Mouse (Mus musculus) urinary bladder, adult 18-20 months (tissue): ENCODE data around the gene Grk4.

Source experiments
- DNase-seq, 2 experiments: peaks; one replicate each; pipeline ENCODE4 v3.0.0; 2022; ENCODE audit warnings: low spot score in 2 of 2, mixed read lengths in 2 of 2

Gene Grk4

GRCm38 (mm10) chr5:34659686-34660590 lies at the start of gene Grk4, which contains the start of gene Nop14:
Gene Grk4 (plus strand): TSS chr5:34660379.
Gene Nop14 (minus strand): TSS chr5:34660148.
- peak; percentile 96 to 99 for DNase-seq

GRCm38 (mm10) chr5:34632996-34633395 lies 27.2 kb upstream of the Grk4 start:
- DNase-seq: no peak

- DNase-seq: peak in 1 of 2 experiments; percentile 34
Measured at GRCm38 (mm10) chr5:34633641-34634040, 26.5 kb upstream of the Grk4 start.

- no peak for DNase-seq
Measured at GRCm38 (mm10) chr5:34634746-34635400, 25.3 kb upstream of the Grk4 start.

GRCm38 (mm10) chr5:34635665-34636192 lies 24.4 kb upstream of the Grk4 start:
- no peak for DNase-seq

- peak; percentile 58 to 71 for DNase-seq
Measured at GRCm38 (mm10) chr5:34636481-34637287, 23.5 kb upstream of the Grk4 start, which contains the start of gene Mfsd10. Gene Mfsd10 (minus strand): TSS chr5:34637212.

GRCm38 (mm10) chr5:34637591-34638156 lies 22.5 kb upstream of the Grk4 start:
- no peak for DNase-seq

- no peak for DNase-seq
Measured at GRCm38 (mm10) chr5:34641991-34642390, 18.2 kb upstream of the Grk4 start.

GRCm38 (mm10) chr5:34642932-34643331 lies 17.2 kb upstream of the Grk4 start:
- DNase-seq: no peak

- DNase-seq: no peak
Measured at GRCm38 (mm10) chr5:34647581-34647980, 12.6 kb upstream of the Grk4 start.

GRCm38 (mm10) chr5:34652961-34653360 lies 7.2 kb upstream of the Grk4 start:
- DNase-seq: no peak

GRCm38 (mm10) chr5:34654881-34655280 lies 5.3 kb upstream of the Grk4 start:
- no peak for DNase-seq

GRCm38 (mm10) chr5:34657556-34657955 lies 2.6 kb upstream of the Grk4 start:
- DNase-seq: no peak

GRCm38 (mm10) chr5:34660591-34661130 lies 482 bp downstream of the Grk4 start:
- DNase-seq: no peak

- DNase-seq: no peak
Measured at GRCm38 (mm10) chr5:34661909-34662308, 1.7 kb downstream of the Grk4 start.

- no peak for DNase-seq
Measured at GRCm38 (mm10) chr5:34663231-34663630, 3.1 kb downstream of the Grk4 start.

GRCm38 (mm10) chr5:34669493-34669892 lies 9.3 kb downstream of the Grk4 start:
- DNase-seq: no peak

GRCm38 (mm10) chr5:34670280-34670679 lies 10.1 kb downstream of the Grk4 start:
- no peak for DNase-seq

- DNase-seq: no peak
Measured at GRCm38 (mm10) chr5:34689868-34690267, 29.7 kb downstream of the Grk4 start.

GRCm38 (mm10) chr5:34692782-34693181 lies 32.6 kb downstream of the Grk4 start:
- no peak for DNase-seq

GRCm38 (mm10) chr5:34695521-34695920 lies 35.3 kb downstream of the Grk4 start:
- no peak for DNase-seq
